Mouse (Mus musculus) spleen, adult 2 months (tissue): ENCODE results near the gene Entr1. TPM values are rescaled to one million over a fixed set of nuclear protein-coding genes. Genes with fewer than 3 reads are reported as not detected.

Experiments used
- DNase-seq, 2 experiments: peaks; one replicate each; pipeline versions ENCODE4 v3.0.0 to v3.0.0-alpha.2; 2012 to 2021; ENCODE audit warnings: low spot score in 2 of 2, low read depth in 1 of 2
- H3K27ac ChIP-seq: fragments of 200-500 bp; 2 replicates; pipeline ENCODE4 v1.5.1; 2012; ENCODE audit warnings: low read length, inconsistent platforms; ENCODE audit not compliant: insufficient read depth
- H3K27me3 ChIP-seq: fragments of 200-500 bp; 2 replicates; pipeline ENCODE4 v1.6.1; 2012; ENCODE audit warnings: mild to moderate bottlenecking, moderate library complexity, low read length, inconsistent platforms; ENCODE audit not compliant: control insufficient read depth, insufficient read depth
- H3K36me3 ChIP-seq: fragments of 200-500 bp; 2 replicates; pipeline ENCODE4 v1.6.1; 2012; ENCODE audit warnings: mild to moderate bottlenecking, low read length, inconsistent platforms; ENCODE audit not compliant: control insufficient read depth, insufficient read depth
- H3K4me1 ChIP-seq: fragments of 200-500 bp; 2 replicates; pipeline ENCODE4 v1.6.1; 2011; ENCODE audit warnings: inconsistent platforms; ENCODE audit not compliant: control insufficient read depth, insufficient read depth, insufficient read length
- H3K4me3 ChIP-seq: fragments of 200-500 bp; 2 replicates; pipeline ENCODE4 v1.5.1; 2011; ENCODE audit warnings: mild to moderate bottlenecking, inconsistent platforms; ENCODE audit not compliant: insufficient read depth, insufficient read length; ENCODE audit errors: extremely low read depth
- CTCF ChIP-seq: fragments of 200-500 bp; IDR thresholded peaks from 2 replicates; pipeline ENCODE4 v1.5.1; 2011; ENCODE audit warnings: mild to moderate bottlenecking, inconsistent platforms; ENCODE audit not compliant: insufficient read depth, insufficient read length, insufficient replicate concordance; ENCODE audit errors: extremely low read depth
- POLR2A ChIP-seq: fragments of 200-500 bp; IDR thresholded peaks from 2 replicates; pipeline ENCODE4 v1.6.1; 2011; ENCODE audit warnings: low read depth, low read length, inconsistent platforms
- WGBS: fragments of 180-500 bp; shearing (Covaris S2); methylation state at CpG from one replicate; pipeline ENCODE4 v1.1.7; 2018; 5-methylcytosine and 5-hydroxymethylcytosine counted together
- polyA plus RNA-seq: library from polyadenylated mRNA; depleted of rRNA; stranded (reverse); fragments of >200 nt; gene quantifications from 2 replicates; pipeline ENCODE4 v1.2.3, GENCODE M21; 2012

Entr1 gene
- polyA plus RNA-seq, 1 experiment = 60.1 TPM

DNA sequence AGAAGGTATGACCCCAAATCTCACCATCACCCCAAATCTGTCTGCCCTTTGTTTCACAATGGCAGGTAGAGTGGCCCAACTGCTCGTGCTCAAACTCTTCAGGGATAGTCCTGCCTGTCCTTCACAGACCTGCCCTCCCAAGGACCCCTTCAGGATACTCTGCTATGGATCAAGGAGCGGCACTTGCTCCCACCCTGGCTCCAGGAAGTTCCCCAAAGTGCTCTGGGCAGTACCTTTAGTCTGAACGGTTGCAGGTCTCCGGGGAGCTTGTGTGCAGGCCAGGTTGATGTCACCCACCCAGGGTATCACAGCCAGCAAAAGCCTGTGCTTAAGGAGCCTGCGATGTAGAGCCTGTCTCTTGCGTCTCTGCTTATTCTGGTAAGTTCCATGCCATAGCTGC, 21.2 kb downstream of the Entr1 start:
- TF ChIP-seq CTCF (no peak), POLR2A (no peak)
- no peaks in the 10 kb centered on the region for H3K4me1 ChIP-seq
- WGBS = 94% methylated on average over 6 of the region's 6 CpGs
- H3K27me3 ChIP-seq = no peaks in the 10 kb centered on the region
- no peak overlapping the region for H3K4me3 ChIP-seq
- H3K27ac ChIP-seq = no peak overlapping the region
- H3K36me3 ChIP-seq = peaks cover 47% of the 10 kb centered on the region
- no peak for DNase-seq

DNA sequence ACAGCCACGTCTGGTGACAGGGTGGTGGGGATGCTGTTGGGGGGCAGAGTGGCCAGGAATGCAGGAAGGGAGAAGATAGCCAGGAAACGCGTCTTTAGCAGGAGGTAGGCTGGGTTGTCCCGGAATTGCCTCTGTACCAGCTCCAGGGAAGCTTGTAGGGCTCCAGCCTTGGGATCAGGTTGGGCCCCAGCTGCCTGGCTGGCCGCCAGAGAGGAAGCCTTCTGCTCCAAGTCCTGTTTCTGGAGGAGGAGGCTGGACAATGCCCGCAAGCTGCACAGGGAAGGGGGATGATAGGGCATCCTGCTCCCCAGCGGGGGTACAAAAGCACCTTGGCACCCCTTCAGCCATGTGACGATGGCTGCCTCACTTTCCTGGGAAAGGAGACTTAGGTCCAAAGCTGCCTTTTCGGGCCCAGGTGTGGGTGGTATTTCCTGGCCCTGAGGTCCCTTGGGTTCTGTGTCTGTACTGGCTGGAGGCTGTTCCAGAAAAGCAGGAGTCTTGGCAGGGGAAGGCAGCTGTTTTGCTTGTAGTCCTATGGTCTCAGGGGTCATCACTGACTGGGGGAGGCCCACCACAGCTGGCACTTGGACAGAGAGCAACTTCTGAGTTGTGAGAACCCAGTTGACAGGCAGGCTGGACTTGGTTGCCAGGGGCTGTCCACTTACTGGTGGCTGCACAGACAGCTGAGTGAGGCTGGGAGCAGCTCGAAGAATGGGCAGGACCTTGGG, 24.2 kb downstream of the Entr1 start:
- H3K27ac ChIP-seq = no peak overlapping the region
- WGBS = 82% methylated on average over 10 of the region's 10 CpGs
- no peak overlapping the region for H3K4me3 ChIP-seq
- no peak for TF ChIP-seq POLR2A
- TF ChIP-seq CTCF = no peak
- no peak for DNase-seq
- no peaks in the 10 kb centered on the region for H3K4me1 ChIP-seq
- peaks cover 35% of the 10 kb centered on the region for H3K36me3 ChIP-seq
- no peaks in the 10 kb centered on the region for H3K27me3 ChIP-seq

DNA sequence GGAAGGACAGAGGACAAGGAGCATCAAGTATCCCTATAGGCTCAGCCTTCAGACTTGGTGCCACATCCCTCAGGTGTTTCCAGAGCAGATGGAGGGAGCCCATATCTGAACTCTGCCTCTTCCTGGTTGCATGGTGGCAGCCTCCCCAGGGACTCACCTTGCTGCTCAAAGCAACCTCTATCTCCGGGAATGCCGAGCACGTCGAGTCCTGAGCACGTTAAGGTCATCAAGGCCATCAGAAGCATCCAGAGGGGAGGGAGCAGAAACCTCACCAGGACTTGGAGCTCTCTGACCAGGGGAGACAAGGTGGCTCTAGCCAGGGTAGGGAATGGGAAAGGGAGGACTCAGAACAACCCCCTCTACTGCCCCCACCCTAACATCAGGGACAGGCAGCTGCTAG, 25.6 kb downstream of the Entr1 start:
- no peak for DNase-seq
- Histone ChIP-seq H3K4me3 (no peak overlapping the region), H3K27ac (no peak overlapping the region), H3K27me3 (no peaks in the 10 kb centered on the region), H3K36me3 (peaks cover 24% of the 10 kb centered on the region), H3K4me1 (no peaks in the 10 kb centered on the region)
- TF ChIP-seq POLR2A (no peak), CTCF (no peak)
- 94% methylated on average over 5 of the region's 5 CpGs for WGBS

DNA sequence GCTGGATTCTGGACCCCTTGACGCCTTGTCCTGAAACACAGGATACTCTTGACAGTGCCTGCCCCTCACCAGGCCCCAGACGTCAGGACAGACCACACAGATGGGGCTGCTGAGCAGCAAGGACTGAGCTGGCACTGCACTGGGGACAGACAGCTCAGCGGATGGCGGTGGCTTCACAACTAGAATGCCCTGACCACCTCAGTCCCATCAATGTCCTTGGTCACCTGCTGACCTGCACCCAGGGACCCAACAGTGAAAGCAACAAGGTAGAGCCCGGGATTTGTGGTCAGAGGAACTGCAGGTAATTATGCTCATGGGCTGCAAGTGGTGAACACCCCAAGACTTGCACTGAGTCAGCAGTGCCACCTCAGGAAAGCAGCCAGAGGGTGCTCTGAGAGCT, 26.1 kb downstream of the Entr1 start:
- TF ChIP-seq CTCF (no peak), POLR2A (no peak)
- 91% methylated on average over 5 of the region's 5 CpGs for WGBS
- DNase-seq = no peak
- no peak overlapping the region for H3K27ac ChIP-seq
- no peaks in the 10 kb centered on the region for H3K4me1 ChIP-seq
- peaks cover 19% of the 10 kb centered on the region for H3K36me3 ChIP-seq
- H3K4me3 ChIP-seq = no peak overlapping the region
- H3K27me3 ChIP-seq = no peaks in the 10 kb centered on the region

DNA sequence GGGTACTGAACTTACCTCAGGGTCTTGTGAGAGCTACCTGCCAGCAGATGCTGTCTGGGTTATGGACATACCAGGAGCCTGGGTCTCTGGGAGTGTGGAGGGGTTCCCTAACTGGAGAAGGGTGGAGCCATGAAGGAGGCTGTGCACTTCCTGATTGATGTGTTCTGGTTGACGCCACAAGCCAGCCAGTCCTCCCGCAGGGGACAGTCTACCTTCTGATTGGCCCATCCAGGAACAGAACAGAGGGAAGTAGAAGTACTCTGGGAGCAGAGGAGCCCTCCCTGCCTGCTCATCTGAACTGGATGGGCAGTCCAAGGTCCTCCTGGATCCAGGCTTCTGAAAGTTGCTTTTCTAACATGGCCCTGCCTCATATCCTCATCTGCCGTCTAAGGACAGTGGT, 28.3 kb downstream of the Entr1 start, which contains the start of gene Card9:
Card9 (minus strand) TSS at position 147 of the 400 bp plus-strand sequence.
- peaks cover 6% of the 10 kb centered on the region; the same call in 1 of the 2 replicates for H3K36me3 ChIP-seq
- WGBS = 49% methylated on average over 3 of the region's 3 CpGs
- no peak for DNase-seq
- H3K4me3 ChIP-seq = peak within 1 kb of the TSS; percentile 7; the same call in 1 of the 2 replicates
- no peaks in the 10 kb centered on the region for H3K4me1 ChIP-seq
- H3K27me3 ChIP-seq = no peaks in the 10 kb centered on the region
- H3K27ac ChIP-seq = no peak within 1 kb of the TSS; the same call in 1 of the 2 replicates
- no peak for TF ChIP-seq CTCF
- no peak for TF ChIP-seq POLR2A

DNA sequence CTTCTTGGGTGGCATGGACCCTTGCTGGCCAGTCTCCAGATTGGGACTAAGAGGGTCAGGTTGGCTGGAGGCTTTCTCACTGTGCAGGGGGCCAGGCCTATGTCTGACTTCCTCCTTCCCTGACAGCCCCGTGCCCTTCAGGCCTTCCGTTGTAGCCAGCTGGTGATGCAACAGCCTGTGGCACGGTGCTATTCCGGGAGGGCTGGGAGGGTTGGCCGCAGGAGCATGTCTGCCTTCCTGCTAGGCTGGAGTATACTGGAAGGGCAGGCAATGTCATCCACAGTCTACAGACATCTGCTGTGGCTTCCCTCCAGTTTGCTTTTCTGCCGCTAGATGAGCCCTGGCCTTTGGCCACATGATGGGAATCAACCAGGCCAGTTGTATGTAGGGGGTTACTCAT, 29.1 kb downstream of the Entr1 start:
- DNase-seq = no peak

DNA sequence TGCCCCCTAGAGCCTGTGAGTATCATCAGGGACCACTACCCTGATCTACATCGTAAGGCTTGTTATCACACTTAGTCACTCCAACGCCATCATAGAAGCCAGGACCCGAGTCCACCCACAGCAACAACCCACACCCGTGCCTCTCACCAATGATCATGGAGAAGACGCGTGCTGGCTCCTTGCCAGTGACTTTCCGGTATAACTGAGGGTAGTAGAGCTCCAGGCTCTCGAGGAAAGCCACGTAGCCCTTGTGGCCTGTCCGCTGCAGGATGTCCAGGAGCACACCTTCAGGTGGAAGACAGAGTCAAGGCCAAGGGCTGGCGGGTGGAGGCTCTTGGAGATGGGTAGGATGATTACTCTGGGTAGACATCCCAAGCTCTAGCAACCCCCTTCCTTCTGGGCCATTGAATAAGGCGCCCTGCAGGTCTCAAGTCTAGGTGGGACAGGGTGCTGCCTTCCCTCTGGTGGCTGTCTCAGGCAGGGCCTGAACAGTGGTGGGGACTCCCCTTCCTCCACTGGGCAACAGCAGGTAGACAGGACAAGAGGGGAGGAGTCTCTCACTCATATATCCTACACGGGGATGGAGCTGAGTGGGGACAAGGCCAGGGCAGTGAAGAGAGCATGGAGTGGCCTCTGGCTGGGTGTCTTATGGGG, 30.3 kb downstream of the Entr1 start:
- 90% methylated on average over 13 of the region's 13 CpGs for WGBS
- H3K36me3 ChIP-seq = no peaks in the 10 kb centered on the region
- no peak overlapping the region for H3K27ac ChIP-seq
- DNase-seq = no peak
- no peaks in the 10 kb centered on the region for H3K27me3 ChIP-seq
- no peak overlapping the region for H3K4me3 ChIP-seq
- no peaks in the 10 kb centered on the region for H3K4me1 ChIP-seq
- TF ChIP-seq POLR2A = no peak
- no peak for TF ChIP-seq CTCF

More for the DNA sequence above, 29.1 kb downstream of the Entr1 start:
- no peak overlapping the region; the same call in 1 of the 2 replicates for H3K27ac ChIP-seq
- H3K4me1 ChIP-seq = no peaks in the 10 kb centered on the region
- TF ChIP-seq POLR2A = no peak
- no peak for TF ChIP-seq CTCF
- peak overlapping the region; percentile 7; the same call in 1 of the 2 replicates for H3K4me3 ChIP-seq
- H3K36me3 ChIP-seq = no peaks in the 10 kb centered on the region
- WGBS = 21% methylated on average over 6 of the region's 6 CpGs
- H3K27me3 ChIP-seq = no peaks in the 10 kb centered on the region
